Mouse (Mus musculus) forebrain, embryonic 16.5 days (tissue): ENCODE measurements around the gene Noc3l. TPM values are rescaled to one million over a fixed set of nuclear protein-coding genes. Genes with fewer than 3 reads are reported as not detected.

Experiments
- ATAC-seq: fragments of 200-750 bp; cut with Nextera tagmentation; 2 replicates; pipeline ENCODE4 v1.8.0; 2017; ENCODE audit warnings: mild to moderate bottlenecking, moderate library complexity
- H3K27ac ChIP-seq: fragments of 300-500 bp; sonication (generic); 2 replicates; pipeline ENCODE4 v1.5.1; 2014; ENCODE audit warnings: low read length, control low read depth
- H3K27me3 ChIP-seq: fragments of 300-500 bp; sonication (generic); replicated peaks from 2 replicates; pipeline ENCODE4 v1.6.1; 2014; ENCODE audit warnings: low read length; ENCODE audit not compliant: control insufficient read depth, insufficient read depth
- H3K36me3 ChIP-seq: fragments of 300-500 bp; sonication (generic); 2 replicates; pipeline ENCODE4 v1.6.1; 2014; ENCODE audit not compliant: control insufficient read depth, insufficient read depth
- H3K4me1 ChIP-seq: fragments of 300-500 bp; sonication (generic); replicated peaks from 2 replicates; pipeline ENCODE4 v1.6.1; 2014; ENCODE audit warnings: low read length; ENCODE audit not compliant: control insufficient read depth, insufficient read depth
- H3K4me2 ChIP-seq: fragments of 300-500 bp; sonication (generic); 2 replicates; pipeline ENCODE4 v1.6.1; 2014; ENCODE audit warnings: mild to moderate bottlenecking, low read length, control low read depth
- H3K4me3 ChIP-seq: fragments of 300-500 bp; sonication (generic); replicated peaks from 2 replicates; pipeline ENCODE4 v1.5.1; 2014; ENCODE audit warnings: mild to moderate bottlenecking, low read length, control low read depth
- H3K9ac ChIP-seq: fragments of 300-500 bp; sonication (generic); replicated peaks from 2 replicates; pipeline ENCODE4 v1.6.1; 2014; ENCODE audit warnings: low read depth, low read length, control low read depth
- H3K9me3 ChIP-seq: fragments of 300-500 bp; sonication (generic); 2 replicates; pipeline ENCODE4 v1.6.1; 2016; ENCODE audit warnings: low read length; ENCODE audit not compliant: control insufficient read depth
- WGBS: fragments of 180-500 bp; shearing (Covaris S2); extraction: QIAGEN DNeasy Blood & Tissue Kit; methylation state at CpG from one replicate; pipeline ENCODE4 v1.1.7; 2014; 5-methylcytosine and 5-hydroxymethylcytosine counted together
- polyA plus RNA-seq: library from polyadenylated mRNA; unstranded; fragments of >200 nt; fragmentation: Nextera tagmentation; extraction: Ambion mirVana; gene quantifications from 2 replicates; pipeline ENCODE4 v1.2.1, GENCODE M21; 2015

The Noc3l gene
- polyA plus RNA-seq, 1 experiment from 2014 or later, result 6.8 TPM

DNA sequence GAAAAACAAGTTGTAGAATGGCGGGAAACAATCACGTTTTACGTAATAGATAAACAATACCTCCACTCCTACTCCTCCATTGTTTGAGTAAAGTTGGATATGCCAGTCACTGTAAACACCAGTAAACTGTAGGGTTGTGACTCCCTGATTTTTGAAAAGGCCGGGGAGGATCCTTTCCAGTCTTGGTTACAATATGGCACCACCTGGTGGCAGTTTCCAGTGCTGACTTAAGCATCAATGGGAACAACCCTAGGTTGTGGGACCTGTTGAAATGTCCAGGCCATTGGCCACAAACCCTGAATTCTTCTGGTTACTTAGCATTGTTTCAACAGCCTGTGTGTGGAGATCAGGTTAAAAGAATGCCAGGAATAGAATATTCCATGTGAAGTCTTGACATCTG lies 43.5 kb downstream of the Noc3l start:
- no peaks in the 10 kb centered on the region for H3K9me3 ChIP-seq
- no peaks in the 10 kb centered on the region for H3K4me1 ChIP-seq
- peak; percentile 63; the same call in 1 of the 2 replicates for ATAC-seq
- H3K27me3 ChIP-seq, result no peaks in the 10 kb centered on the region
- H3K36me3 ChIP-seq, result no peaks in the 10 kb centered on the region; the same call in 1 of the 2 replicates
- H3K9ac ChIP-seq, result no peak overlapping the region
- H3K27ac ChIP-seq, result no peak overlapping the region
- H3K4me2 ChIP-seq, result no peak overlapping the region
- 64% methylated on average over 4 of the region's 4 CpGs for WGBS
- H3K4me3 ChIP-seq, result no peak overlapping the region

- Histone ChIP-seq H3K4me1 (no peaks in the 10 kb centered on the region), H3K27me3 (no peaks in the 10 kb centered on the region), H3K27ac (no peak overlapping the region), H3K36me3 (no peaks in the 10 kb centered on the region), H3K9me3 (no peaks in the 10 kb centered on the region), H3K9ac (no peak overlapping the region), H3K4me3 (no peak overlapping the region), H3K4me2 (no peak overlapping the region)
- 93% methylated on average over 2 of the region's 2 CpGs for WGBS
- ATAC-seq, result no peak
Observed at GRCm38 (mm10) chr19:38766306-38766705, 52.7 kb downstream of the Noc3l start.

DNA sequence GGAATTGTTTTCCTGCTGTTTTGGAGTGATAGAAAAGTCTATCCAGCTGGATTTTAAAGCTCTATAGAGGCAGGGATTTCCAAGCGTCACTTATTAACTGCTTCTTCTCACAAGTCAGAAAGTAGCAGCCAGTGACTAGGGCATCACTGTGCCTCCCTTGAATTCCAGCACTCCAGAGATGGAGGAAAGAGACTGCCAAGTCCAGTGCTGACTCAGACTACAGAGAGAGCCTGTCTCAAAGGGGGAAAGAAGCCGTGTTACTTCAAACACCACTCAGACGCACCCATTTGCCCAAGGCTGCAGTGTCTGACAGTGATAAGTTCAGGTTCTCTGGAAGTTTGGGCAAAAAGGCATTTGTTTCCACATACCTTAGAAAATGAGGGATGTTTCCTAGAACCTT lies 58.6 kb downstream of the Noc3l start:
- ATAC-seq, result no peak
- 88% methylated on average over 3 of the region's 3 CpGs for WGBS

DNA sequence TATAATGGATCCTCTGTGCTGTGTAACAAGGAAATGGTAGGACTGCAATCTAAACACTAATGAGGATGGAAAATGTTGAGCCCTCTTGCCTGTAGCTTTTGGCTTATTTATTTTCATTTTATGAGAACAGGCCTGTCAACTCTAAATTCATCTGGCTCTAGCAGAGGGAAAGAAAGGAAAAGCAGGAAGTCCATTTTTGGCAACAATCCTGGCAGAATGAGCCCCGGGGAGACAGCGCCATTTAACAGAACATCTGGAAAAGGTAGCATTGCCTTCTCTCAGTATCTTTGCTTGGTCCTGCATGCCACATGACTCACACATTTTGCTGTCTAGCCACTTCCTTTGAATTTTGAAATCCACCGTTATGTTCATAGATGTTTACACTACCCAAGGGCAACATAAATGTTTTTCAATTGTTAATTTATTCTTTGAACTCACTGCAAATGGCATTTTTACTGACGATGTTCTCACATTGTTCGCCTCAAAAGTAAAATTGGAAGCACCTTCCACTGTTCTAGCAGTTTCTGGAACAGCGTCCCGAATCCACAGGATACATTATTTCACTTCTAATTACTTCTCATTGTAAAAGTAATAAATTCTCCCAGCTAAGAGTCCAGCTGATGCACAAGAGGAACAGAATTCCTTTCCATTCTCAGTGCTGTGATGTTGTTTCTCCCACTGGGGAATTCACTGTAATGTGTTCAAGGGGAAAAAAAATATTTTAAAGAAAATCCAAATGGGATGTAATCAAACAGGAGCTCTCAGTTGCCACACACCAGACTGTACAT lies 60.2 kb downstream of the Noc3l start:
- H3K9ac ChIP-seq, result no peak overlapping the region
- 85% methylated on average over 7 of the region's 7 CpGs for WGBS
- H3K4me2 ChIP-seq, result no peak overlapping the region
- no peak overlapping the region for H3K27ac ChIP-seq
- H3K4me1 ChIP-seq, result no peaks in the 10 kb centered on the region
- no peaks in the 10 kb centered on the region for H3K36me3 ChIP-seq
- no peak overlapping the region for H3K4me3 ChIP-seq
- no peak for ATAC-seq
- no peaks in the 10 kb centered on the region for H3K27me3 ChIP-seq
- no peaks in the 10 kb centered on the region for H3K9me3 ChIP-seq

More for the DNA sequence above, 58.6 kb downstream of the Noc3l start:
- H3K27ac ChIP-seq, result no peak overlapping the region
- H3K9me3 ChIP-seq, result no peaks in the 10 kb centered on the region
- H3K36me3 ChIP-seq, result no peaks in the 10 kb centered on the region
- no peak overlapping the region for H3K4me3 ChIP-seq
- H3K4me1 ChIP-seq, result no peaks in the 10 kb centered on the region
- H3K27me3 ChIP-seq, result no peaks in the 10 kb centered on the region
- no peak overlapping the region for H3K9ac ChIP-seq
- no peak overlapping the region for H3K4me2 ChIP-seq

DNA sequence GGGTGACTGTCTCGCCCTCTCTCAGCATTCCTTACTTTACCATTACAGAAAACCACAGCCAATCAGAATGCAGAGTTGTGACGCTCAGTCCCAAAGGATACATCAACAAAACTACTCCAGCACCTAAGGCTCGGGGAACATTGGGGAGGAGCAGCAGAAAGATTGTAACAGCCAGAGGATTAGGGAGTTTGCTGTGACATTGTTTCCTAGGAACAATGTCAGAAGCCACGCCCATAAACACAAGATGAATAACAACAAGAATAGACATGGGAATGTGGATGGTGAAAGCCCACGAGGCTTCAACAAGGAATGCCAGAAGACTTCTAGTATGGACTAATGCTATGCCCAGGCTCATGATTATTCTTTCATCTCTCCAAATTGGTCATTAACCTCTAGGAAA lies 61.0 kb downstream of the Noc3l start:
- no peak overlapping the region for H3K9ac ChIP-seq
- H3K4me1 ChIP-seq, result no peaks in the 10 kb centered on the region
- no peak for ATAC-seq
- WGBS, result 48% methylated on average over 5 of the region's 5 CpGs
- H3K4me2 ChIP-seq, result no peak overlapping the region
- no peaks in the 10 kb centered on the region for H3K36me3 ChIP-seq
- no peaks in the 10 kb centered on the region for H3K27me3 ChIP-seq
- no peak overlapping the region for H3K4me3 ChIP-seq
- no peak overlapping the region for H3K27ac ChIP-seq
- H3K9me3 ChIP-seq, result no peaks in the 10 kb centered on the region

GRCm38 (mm10) chr19:38757161-38757560 lies 61.9 kb downstream of the Noc3l start:
- ATAC-seq, result no peak

DNA sequence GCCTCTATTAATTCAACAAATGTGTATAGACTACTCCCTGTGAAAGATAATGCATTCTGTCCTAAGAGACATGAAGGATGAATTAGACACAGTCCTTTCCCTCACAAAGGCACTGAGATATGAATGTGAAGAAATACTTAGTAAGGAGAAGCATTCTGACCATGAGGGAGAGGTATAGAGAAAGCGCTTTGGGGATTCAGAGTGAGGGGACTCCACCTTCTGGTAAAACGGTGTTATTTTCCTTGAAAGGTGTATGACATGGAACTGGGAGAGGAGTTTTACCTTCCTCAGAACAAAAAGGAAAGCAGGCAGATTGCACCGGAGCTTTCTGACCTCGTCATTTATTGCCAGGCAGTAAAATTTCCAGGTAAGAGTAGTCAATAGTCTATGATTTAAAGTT lies 68.8 kb downstream of the Noc3l start:
- H3K4me3 ChIP-seq, result no peak overlapping the region
- H3K4me2 ChIP-seq, result no peak overlapping the region
- H3K27ac ChIP-seq, result no peak overlapping the region
- no peaks in the 10 kb centered on the region for H3K4me1 ChIP-seq
- no peak for ATAC-seq
- H3K27me3 ChIP-seq, result no peaks in the 10 kb centered on the region
- no peaks in the 10 kb centered on the region for H3K36me3 ChIP-seq
- WGBS, result 69% methylated on average over 4 of the region's 4 CpGs
- H3K9me3 ChIP-seq, result no peaks in the 10 kb centered on the region
- H3K9ac ChIP-seq, result no peak overlapping the region

More at GRCm38 (mm10) chr19:38757161-38757560, 61.9 kb downstream of the Noc3l start:
- WGBS, result 80% methylated on average over 3 of the region's 3 CpGs
- H3K4me2 ChIP-seq, result no peak overlapping the region
- no peaks in the 10 kb centered on the region for H3K9me3 ChIP-seq
- no peaks in the 10 kb centered on the region for H3K36me3 ChIP-seq
- no peaks in the 10 kb centered on the region for H3K27me3 ChIP-seq
- no peak overlapping the region for H3K27ac ChIP-seq
- H3K4me1 ChIP-seq, result no peaks in the 10 kb centered on the region
- no peak overlapping the region for H3K4me3 ChIP-seq
- no peak overlapping the region for H3K9ac ChIP-seq

DNA sequence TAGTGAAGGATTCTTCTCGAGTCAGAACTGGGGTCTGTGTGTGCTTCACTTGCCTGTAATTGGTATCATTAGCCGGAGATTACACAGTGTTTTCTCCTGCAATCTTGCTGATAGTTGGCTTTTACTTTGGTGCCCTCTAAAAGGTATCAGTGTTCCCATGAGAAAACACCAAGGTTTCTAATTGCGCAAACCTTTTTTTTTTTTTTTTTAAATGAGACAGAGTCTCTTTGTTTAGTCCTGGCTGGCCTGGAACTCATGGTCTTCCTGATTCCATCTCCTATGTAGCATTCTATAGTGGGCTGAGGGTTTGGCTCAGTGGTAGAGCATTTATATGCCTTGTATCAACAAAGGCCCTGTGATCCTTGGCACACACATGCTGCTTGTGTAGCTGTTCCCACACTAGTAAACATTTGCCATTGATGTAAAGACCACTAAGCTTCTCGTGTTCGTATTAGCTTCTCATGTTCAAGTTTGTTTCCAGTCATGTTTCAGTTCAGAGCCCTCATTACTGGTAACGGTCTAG lies 72.5 kb downstream of the Noc3l start:
- no peak overlapping the region for H3K4me3 ChIP-seq
- no peaks in the 10 kb centered on the region for H3K27me3 ChIP-seq
- H3K9me3 ChIP-seq, result no peaks in the 10 kb centered on the region
- 52% methylated on average over 6 of the region's 6 CpGs for WGBS
- H3K9ac ChIP-seq, result no peak overlapping the region
- H3K4me2 ChIP-seq, result no peak overlapping the region
- no peak for ATAC-seq
- H3K27ac ChIP-seq, result no peak overlapping the region
- no peaks in the 10 kb centered on the region for H3K4me1 ChIP-seq
- no peaks in the 10 kb centered on the region for H3K36me3 ChIP-seq

GRCm38 (mm10) chr19:38745810-38746491 lies 73.1 kb downstream of the Noc3l start:
- Histone ChIP-seq H3K4me1 (no peaks in the 10 kb centered on the region), H3K36me3 (no peaks in the 10 kb centered on the region), H3K9me3 (no peaks in the 10 kb centered on the region), H3K9ac (no peak overlapping the region), H3K27me3 (no peaks in the 10 kb centered on the region), H3K4me2 (no peak overlapping the region), H3K27ac (no peak overlapping the region), H3K4me3 (no peak overlapping the region)
- 72% methylated on average over 10 of the region's 10 CpGs for WGBS
- ATAC-seq, result no peak
